Mouse (Mus musculus) kidney, adult 10 weeks (tissue): ENCODE measurements around the gene Vmn1r207-ps. TPM values are rescaled to one million over a fixed set of nuclear protein-coding genes. Genes with fewer than 3 reads are reported as not detected.

Experiments
- polyA plus RNA-seq: library from polyadenylated mRNA; stranded (reverse); fragments of 350-450 nt; fragmentation: Illumina TruSeq; extraction: RNeasy Lipid Tissue Mini Kit (QIAGEN cat#74804); gene quantifications from one replicate; pipeline ENCODE4 v1.2.3, GENCODE M21; 2014; ENCODE audit warnings: low read depth, low replicate concordance

The Vmn1r207-ps gene
- not detected for polyA plus RNA-seq

GRCm38 (mm10) chr13:22729529-22729928 lies at the start of gene Vmn1r207-ps:
TSS of gene Vmn1r207-ps (minus strand) at chr13:22729629.

GRCm38 (mm10) chr13:22777300-22777699 lies 47.9 kb upstream of the Vmn1r207-ps start, which contains the start of gene Vmn1r208:
TSS of gene Vmn1r208 (minus strand) at chr13:22777400.

Other genes with a start within 250 kb of the Vmn1r207-ps start
- gene Vmn1r202, start 224.2 kb downstream of the Vmn1r207-ps start, polyA plus RNA-seq: not detected
- gene Vmn1r203, start 211.5 kb downstream of the Vmn1r207-ps start, polyA plus RNA-seq: not detected
- not detected for gene Vmn1r204, start 176.4 kb downstream of the Vmn1r207-ps start, polyA plus RNA-seq
- not detected for gene Vmn1r205, start 136.6 kb downstream of the Vmn1r207-ps start, polyA plus RNA-seq
- not detected for gene Vmn1r206, start 105.4 kb downstream of the Vmn1r207-ps start, polyA plus RNA-seq
- not detected for gene Vmn1r208, start 47.8 kb upstream of the Vmn1r207-ps start, polyA plus RNA-seq
- gene Vmn1r209, start 80.1 kb upstream of the Vmn1r207-ps start, polyA plus RNA-seq: not detected
- not detected for gene Vmn1r210, start 101.7 kb upstream of the Vmn1r207-ps start, polyA plus RNA-seq
- not detected for gene Vmn1r211, start 127.9 kb upstream of the Vmn1r207-ps start, polyA plus RNA-seq
- not detected for gene Vmn1r212, start 154.6 kb upstream of the Vmn1r207-ps start, polyA plus RNA-seq